Mouse (Mus musculus): ENCODE results near the gene Zdhhc1.

Gene Zdhhc1

DNA sequence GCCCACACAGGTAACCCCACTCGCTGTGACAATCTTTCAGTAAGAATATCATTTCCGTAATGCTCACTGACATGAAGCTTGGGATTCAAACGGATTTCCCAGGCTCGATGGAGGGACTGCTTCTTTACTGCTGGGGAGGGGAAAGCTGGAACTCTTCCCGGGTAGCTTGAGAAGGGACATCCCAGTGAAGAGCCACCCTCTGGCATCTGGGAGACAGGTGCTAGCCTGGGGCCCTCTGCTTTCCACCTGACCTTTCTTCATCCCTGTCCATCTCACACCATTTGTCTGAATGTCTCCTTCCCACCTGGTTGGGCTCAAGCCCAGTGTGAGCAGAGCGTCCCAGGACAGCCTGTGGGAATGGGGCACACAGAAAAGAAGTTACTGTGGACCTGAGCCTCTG, 30.5 kb downstream of the Zdhhc1 start:
- in situ Hi-C loops (cut with MboI, MseI), result no loop called here

- in situ Hi-C loops (cut with MboI, MseI), result no loop called here
Observed at GRCm38 (mm10) chr8:105464595-105464994, 32.1 kb downstream of the Zdhhc1 start.

DNA sequence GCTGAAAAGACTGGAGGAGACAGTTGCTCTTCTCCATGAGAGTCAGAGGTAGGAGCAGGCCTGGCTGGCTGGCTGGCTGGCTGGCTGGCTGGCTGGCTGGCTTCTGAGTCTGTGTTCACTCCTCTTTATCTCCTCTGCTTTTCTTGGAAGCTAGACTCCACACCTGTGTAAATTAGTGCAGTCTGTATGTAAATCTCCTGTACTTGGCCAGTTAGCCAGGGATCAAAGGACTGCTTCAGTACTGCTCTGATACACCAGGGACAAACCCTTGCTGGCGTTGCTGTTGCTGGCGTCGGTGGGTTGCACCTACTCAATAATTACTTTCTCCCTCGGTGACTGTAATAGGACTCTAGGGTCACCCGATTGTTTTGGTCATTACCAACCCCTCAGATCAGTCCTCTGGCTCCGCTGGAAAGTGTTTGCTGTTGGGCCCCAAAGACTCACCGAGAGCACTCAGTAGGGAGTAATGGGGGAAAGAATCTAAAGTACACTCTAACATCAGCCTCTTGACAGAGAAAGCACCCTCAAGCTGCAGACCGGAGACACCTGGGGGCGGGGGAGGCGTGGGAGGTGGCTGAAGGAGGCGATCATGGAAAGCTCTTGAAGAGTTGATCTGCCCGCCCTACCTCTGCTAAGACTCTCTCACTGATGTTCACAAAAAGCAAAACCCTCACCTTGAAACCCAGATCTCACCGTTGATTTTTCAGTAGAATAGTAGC, 35.5 kb downstream of the Zdhhc1 start:
- in situ Hi-C loops (cut with MboI, MseI), result no loop called here

DNA sequence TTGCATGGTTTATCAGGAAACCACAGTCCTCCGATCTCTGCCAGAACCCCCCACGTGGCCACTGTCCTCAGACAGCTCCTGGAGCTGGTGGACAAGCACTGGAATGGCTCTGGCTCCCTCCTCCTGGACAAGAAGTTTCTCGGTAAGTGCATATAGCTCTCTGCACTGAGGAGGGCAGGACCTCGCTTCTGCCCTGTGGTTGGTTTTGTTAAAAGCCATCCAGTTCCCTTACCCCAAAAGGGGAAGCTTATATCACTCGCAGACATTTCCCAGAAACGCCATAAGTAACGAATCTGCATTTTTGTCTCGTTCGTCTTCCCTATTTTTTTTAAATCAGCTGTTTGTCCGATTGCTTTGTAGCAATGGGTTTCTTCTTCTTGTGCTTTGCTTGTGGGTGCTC, 41.5 kb downstream of the Zdhhc1 start:
- in situ Hi-C loops (cut with MboI, MseI), result no loop called here

GRCm38 (mm10) chr8:105454088-105454487, 42.6 kb downstream of the Zdhhc1 start:
- in situ Hi-C loops (cut with MboI, MseI), result loop anchor here in 1 of 2 experiments (5.0 kb wide), 1 partner anchor 77 kb away; no protein-coding TSS in a partner anchor

DNA sequence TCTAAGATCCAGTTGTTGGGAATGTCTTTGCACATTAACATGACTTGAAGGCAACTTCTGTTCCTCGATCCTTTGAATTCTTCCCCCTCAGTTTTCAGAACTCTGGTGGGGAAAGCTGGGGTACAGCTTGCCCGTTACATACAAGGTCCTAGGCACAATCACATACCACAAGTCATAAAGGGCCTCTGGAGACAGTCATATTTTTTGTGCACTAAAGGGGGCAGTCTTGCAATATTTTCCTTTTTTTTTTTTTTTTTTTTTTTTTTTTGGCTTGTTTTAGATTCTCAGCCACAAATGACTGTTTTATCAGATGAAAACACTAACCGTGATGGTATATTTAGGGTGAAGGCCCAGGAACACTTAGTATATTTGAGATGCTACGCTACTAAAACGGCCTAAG, 43.4 kb downstream of the Zdhhc1 start:
- in situ Hi-C loops (cut with MboI, MseI), result loop anchor here in 1 of 2 experiments (5.0 kb wide), 1 partner anchor 76 kb away; no protein-coding TSS in a partner anchor

DNA sequence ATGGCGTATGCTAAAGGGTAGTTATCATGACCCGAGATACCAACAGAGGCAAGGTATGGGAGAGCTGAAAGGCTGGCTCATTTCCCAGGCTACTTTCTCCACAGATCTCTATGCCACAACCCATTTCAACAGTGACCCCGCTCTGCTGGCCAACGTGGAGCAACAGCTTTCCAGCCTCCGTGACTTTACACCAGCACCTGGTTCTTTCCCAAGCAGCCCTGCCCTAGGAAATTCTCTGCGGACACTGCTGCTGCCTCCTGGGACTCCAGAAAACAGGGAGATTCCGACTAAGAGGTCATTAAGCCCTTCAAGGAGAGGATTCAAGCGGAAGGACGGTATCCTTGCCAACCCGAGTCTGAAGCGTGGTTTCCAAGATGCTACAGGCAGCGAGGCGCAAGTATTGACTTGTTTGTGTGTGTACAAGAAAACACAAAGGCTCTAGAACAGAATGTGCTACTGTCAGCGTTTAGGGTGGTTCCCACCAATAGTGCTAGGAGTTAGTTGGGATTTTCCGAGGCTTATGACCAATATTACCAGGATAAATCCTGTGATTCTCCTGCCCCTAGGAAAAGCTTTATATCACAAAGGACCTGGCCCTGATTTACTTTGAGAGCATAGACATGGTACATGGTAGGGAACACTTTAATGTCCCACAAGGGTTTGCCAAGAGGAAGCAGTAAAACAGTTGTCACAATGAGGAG, 44.6 kb downstream of the Zdhhc1 start:
- in situ Hi-C loops (cut with MboI, MseI), result loop anchor here in 1 of 2 experiments (5.0 kb wide), 1 partner anchor 75 kb away; no protein-coding TSS in a partner anchor

DNA sequence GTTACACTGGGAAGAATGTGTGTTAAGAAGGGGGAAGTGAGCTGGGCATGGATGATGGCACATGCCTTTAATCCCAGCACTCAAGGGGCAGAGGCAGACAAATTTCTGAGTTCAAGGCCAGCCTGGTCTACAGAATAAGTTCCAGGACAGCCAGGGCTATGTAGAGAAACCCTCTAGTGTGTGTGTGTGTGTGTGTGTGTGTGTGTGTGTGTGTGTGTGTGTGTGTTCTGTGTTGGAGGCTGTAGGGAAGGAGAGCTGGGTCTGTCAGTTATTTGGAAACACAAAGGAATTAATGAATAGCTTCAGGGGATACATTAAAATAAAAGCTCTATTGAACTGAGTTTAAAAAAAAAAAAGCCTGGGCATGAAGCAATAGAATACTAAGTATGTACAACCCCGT, 45.7 kb downstream of the Zdhhc1 start:
- in situ Hi-C loops (cut with MboI, MseI), result loop anchor here in 1 of 2 experiments (5.0 kb wide), 1 partner anchor 74 kb away; no protein-coding TSS in a partner anchor

GRCm38 (mm10) chr8:105448596-105448995, 48.1 kb downstream of the Zdhhc1 start:
- in situ Hi-C loops (cut with MboI, MseI), result no loop called here

GRCm38 (mm10) chr8:105448188-105448587, 48.5 kb downstream of the Zdhhc1 start:
- in situ Hi-C loops (cut with MboI, MseI), result no loop called here

- in situ Hi-C loops (cut with MboI, MseI), result no loop called here
Observed at GRCm38 (mm10) chr8:105446127-105446552, 50.6 kb downstream of the Zdhhc1 start.

- in situ Hi-C loops (cut with MboI, MseI), result no loop called here
Observed at GRCm38 (mm10) chr8:105445296-105446126, 51.2 kb downstream of the Zdhhc1 start.

DNA sequence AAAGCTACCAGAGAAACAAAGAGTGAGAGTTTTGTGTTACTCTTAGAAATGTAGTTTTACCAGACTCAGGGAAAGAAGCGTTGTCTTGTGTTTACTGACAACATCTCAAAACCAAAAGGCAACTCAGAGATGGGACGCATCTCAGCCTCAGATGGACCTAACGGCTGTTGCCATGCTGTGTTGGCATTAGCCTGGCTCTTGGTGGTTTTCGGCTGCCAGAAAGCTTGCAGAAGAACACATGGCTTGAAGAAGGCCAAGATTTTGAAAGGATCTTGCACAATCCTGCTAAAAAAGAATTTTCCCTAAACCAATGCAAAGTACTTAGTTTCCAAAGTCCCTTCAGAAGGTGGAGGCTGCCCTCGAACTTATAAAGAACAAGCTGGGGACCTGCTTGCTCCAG, 54.0 kb downstream of the Zdhhc1 start:
- in situ Hi-C loops (cut with MboI, MseI), result no loop called here

DNA sequence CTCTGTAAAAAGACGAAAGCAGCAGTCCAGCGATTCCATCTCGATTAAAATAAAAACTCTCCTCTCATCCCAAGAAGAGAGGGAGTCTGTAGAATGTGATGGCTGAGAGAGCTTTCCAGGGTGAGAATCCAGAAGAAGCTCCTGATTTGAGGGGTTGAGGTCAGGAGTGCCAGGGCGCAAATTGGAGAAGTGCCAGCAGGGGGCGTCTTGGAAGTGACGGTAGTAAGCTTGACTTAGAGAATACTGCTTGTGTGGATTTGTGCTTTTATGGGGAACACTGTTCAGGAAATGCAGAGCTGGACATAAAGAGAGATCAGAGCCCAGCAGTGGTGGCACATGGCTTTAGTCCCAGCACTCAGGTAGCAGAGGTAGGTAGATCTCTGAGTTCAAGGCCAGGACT, 55.3 kb downstream of the Zdhhc1 start:
- in situ Hi-C loops (cut with MboI, MseI), result no loop called here

DNA sequence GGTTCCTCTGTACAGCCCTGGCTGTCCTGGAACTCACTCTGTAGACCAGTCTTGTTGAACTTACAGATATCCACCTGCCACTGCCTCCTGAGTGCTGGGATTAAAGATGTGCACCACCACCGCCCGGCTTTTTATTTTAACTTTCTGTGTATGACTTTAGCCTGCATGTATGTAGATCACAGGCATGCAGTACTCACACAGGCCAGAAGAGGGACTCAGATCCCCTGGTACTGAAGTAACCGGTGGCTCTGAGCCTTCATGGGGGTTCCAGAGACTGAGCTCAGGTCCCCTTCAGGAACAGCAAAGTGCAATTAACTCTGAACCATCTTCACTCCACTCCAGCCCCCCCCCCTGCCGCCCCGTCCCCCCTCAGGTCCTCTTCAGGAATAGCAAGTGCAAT, 57.8 kb downstream of the Zdhhc1 start:
- in situ Hi-C loops (cut with MboI, MseI), result no loop called here

DNA sequence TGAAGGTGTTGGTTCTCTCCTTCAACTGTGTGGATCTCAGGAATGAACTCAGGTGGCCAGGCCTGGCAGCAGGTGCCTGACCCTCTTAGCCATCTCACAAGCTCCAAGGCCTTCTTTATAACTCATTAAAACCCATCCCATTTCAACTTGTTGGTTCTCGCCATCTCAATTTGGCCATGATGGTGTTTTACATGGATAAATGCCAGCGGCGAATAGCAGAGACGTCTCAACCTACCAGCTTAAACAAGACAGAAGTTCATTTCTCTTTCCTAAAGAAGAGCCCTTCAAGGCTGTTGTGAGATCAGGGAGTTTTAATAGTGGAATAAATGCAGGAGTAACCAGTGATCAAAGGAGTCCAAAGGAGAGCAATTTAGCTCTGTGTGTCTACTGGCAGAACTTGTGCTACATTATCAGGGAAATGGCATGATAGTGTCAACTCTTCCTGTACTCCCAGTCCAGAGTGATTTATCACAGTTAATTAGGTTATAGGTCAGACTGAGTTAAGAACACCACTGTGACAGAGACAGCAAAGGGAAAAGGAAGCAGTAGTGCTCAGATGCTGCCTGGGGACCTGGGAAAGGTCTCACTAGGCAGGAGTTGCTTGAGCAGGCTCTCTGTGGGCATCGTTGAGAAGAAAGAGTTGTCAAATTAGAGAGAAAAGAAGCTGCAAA, 59.5 kb downstream of the Zdhhc1 start:
- in situ Hi-C loops (cut with MboI, MseI), result no loop called here

GRCm38 (mm10) chr8:105436218-105436617, 60.5 kb downstream of the Zdhhc1 start:
- in situ Hi-C loops (cut with MboI, MseI), result no loop called here

DNA sequence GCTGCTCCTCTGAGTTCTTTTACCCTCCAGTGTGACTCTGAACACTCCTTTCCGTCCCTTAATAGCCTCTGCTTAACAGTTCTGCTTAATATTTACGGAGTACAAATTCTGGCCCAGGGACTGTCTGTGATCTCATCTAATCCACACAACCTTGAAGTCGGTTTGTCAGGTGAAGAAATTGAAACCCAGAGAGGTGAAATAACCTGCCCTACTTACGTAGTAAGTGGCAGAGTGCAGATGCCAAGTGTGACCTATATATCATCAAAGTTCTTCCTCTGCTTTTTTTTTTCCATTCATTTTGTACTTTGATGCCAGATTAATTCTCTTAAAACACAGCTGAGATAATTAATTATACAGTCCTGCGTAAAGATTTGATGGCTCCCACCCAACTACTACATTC, 62.6 kb downstream of the Zdhhc1 start:
- in situ Hi-C loops (cut with MboI, MseI), result no loop called here

- in situ Hi-C loops (cut with MboI, MseI), result no loop called here
Observed at GRCm38 (mm10) chr8:105433511-105433910, 63.2 kb downstream of the Zdhhc1 start.

- in situ Hi-C loops (cut with MboI, MseI), result no loop called here
Observed at GRCm38 (mm10) chr8:105433021-105433420, 63.7 kb downstream of the Zdhhc1 start.

DNA sequence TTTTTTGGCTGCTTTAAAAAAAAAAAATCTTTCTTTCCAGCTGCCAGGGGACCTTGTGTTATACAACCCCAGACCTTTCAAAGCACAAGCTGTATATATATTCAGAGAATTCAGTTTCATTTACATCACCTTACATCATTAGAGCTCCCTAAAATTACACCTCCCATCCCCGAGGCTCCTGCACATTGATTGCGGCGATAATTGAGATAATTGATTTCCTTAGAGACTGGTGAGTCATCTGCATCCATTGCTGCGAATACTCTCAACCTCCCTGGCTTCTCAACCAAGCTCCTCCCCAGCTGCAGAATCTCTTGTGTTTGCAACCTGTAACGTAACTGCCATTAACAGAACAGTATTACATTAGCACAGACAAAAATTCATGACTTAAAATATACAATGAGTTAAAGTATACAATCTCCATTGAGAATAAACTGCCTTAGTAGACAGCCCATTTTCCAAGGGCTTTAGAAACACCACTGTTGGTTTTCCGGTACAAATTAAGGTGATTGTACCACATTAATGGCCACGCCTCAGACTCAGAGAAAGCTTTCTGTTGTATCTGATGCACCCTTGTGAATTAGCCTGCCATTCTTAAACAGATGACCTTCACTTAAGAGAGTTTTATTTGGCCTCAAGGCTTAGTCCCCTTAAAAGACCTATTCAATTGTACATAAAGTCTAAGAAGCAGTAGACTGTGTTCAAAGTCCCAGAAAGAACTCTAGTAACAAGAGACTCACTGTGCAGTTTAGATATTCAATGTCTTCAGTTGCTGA, 64.8 kb downstream of the Zdhhc1 start:
- in situ Hi-C loops (cut with MboI, MseI), result no loop called here
